Mouse (Mus musculus): ENCODE results near the gene Igfbp3. TPM values are rescaled to one million over a fixed set of nuclear protein-coding genes. Genes with fewer than 3 reads are reported as not detected.
A peak's percentile ranks its signal among the peaks of the same experiment; 100 is the strongest.
"Not testable (repeated sequence)": the region's sequence is repeated elsewhere in the genome, so short reads cannot be mapped to it uniquely, and the experiment has no call there.

Igfbp3 gene
- total and polyA plus RNA-seq, 2 experiments = 17.7 to 31.2 TPM

DNA sequence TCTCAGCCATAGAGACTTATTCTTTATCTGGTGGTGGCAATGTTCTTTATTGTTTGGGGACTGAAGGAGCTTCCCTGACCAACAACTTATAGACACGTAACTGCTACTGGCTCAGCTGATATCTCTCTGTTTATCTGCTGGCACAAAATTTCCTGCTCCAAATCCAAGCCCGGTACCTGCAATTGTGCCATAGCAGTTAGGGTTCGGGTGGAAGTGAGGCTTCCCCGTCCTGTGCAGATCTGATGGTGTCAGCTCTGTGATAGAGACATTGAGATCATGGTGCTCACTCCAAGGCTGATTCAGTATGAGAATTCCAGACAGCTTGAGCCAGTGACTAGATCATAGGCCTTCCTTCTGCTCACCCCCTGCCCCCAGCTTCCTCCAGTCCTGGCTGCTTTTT is 18.2 kb upstream of the Igfbp3 start:
- no peaks in the 10 kb centered on the region for H3K79me2 ChIP-seq (ENCODE audit: control insufficient read depth, insufficient read depth, low read length)
- no peaks in the 10 kb centered on the region for H3K27me3 ChIP-seq (ENCODE audit: control insufficient read depth, insufficient read depth, low read length)
- DNase-seq (ENCODE audit: extremely low read depth, low read depth, low spot score) = no peak
- WGBS = 91% methylated on average over 4 of the region's 4 CpGs
- H3K27ac ChIP-seq (replicated peaks; ENCODE audit: insufficient read depth, low read depth, low read length) = no peak overlapping the region
- H3K4me1 ChIP-seq (ENCODE audit: control insufficient read depth, insufficient read depth, low read length) = no peaks in the 10 kb centered on the region
- TF ChIP-seq POLR2A (IDR thresholded peaks at IDR 0.05; ENCODE audit: extremely low read depth, insufficient read depth, low read length) (no peak), CTCF (IDR thresholded peaks at IDR 0.05; ENCODE audit: low read depth, low read length) (no peak)
- no peaks in the 10 kb centered on the region for H3K36me3 ChIP-seq (ENCODE audit: control insufficient read depth, insufficient read depth, low read length)
- no peak overlapping the region for H3K4me3 ChIP-seq (ENCODE audit: insufficient read depth, low read depth, low read length)
- no peak overlapping the region for H3K9ac ChIP-seq (ENCODE audit: low read depth, low read length)

DNA sequence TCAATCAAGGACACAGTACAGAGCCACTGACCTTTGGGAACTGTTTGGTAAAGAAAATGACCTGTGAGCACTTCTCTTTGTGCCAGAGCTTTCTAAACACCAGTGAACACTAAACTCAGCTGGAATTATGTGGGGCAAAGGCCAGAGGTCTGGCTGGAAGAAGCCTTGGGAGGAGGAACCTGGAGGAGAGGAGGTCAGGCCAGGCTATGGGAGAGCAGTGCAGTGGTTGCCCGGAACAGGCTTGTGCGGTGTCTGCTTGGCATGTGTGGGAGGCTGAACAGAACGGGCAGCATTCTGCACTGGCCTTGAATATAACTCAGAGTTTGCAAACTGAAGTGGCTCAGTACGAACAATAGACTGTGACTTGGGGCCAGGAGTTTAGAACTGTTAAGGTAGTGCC is 16.3 kb upstream of the Igfbp3 start:
- Histone ChIP-seq H3K36me3 (ENCODE audit: control insufficient read depth, insufficient read depth, low read length) (no peaks in the 10 kb centered on the region), H3K4me3 (ENCODE audit: insufficient read depth, low read depth, low read length) (no peak overlapping the region), H3K4me1 (ENCODE audit: control insufficient read depth, insufficient read depth, low read length) (no peaks in the 10 kb centered on the region), H3K27me3 (ENCODE audit: control insufficient read depth, insufficient read depth, low read length) (no peaks in the 10 kb centered on the region), H3K9ac (ENCODE audit: low read depth, low read length) (no peak overlapping the region), H3K79me2 (ENCODE audit: control insufficient read depth, insufficient read depth, low read length) (no peaks in the 10 kb centered on the region), H3K27ac (replicated peaks; ENCODE audit: insufficient read depth, low read depth, low read length) (no peak overlapping the region)
- TF ChIP-seq CTCF (IDR thresholded peaks at IDR 0.05; ENCODE audit: low read depth, low read length) (no peak), POLR2A (IDR thresholded peaks at IDR 0.05; ENCODE audit: extremely low read depth, insufficient read depth, low read length) (no peak)
- peak; percentile 43 for DNase-seq (ENCODE audit: extremely low read depth, low read depth, low spot score)
- 57% methylated on average over 4 of the region's 4 CpGs for WGBS

DNA sequence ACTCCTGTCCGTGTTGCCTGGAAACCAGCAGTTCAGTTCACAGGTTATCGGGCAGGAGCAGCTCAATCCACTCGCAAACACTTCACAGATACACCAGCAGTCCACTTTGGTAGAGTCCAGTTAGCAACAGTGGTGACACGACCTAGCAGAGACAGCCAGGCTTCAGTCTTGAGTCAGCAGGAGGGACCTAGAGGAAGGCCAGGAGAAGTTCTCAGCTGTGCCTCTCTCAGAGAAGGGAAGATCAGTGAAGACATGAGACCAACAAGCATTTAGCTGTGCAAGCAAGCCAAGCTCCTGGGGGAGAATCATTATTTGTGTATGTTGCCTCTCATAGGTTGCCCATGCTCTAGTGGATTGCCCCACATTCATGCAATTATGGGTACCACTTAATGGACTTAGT is 14.4 kb upstream of the Igfbp3 start:
- no peaks in the 10 kb centered on the region for H3K27me3 ChIP-seq (ENCODE audit: control insufficient read depth, insufficient read depth, low read length)
- H3K4me3 ChIP-seq (ENCODE audit: insufficient read depth, low read depth, low read length) = no peak overlapping the region
- TF ChIP-seq POLR2A (IDR thresholded peaks at IDR 0.05; ENCODE audit: extremely low read depth, insufficient read depth, low read length) = no peak
- H3K36me3 ChIP-seq (ENCODE audit: control insufficient read depth, insufficient read depth, low read length) = no peaks in the 10 kb centered on the region
- H3K79me2 ChIP-seq (ENCODE audit: control insufficient read depth, insufficient read depth, low read length) = no peaks in the 10 kb centered on the region
- 83% methylated on average over 4 of the region's 4 CpGs for WGBS
- no peak overlapping the region for H3K9ac ChIP-seq (ENCODE audit: low read depth, low read length)
- H3K27ac ChIP-seq (replicated peaks; ENCODE audit: insufficient read depth, low read depth, low read length) = no peak overlapping the region
- no peaks in the 10 kb centered on the region for H3K4me1 ChIP-seq (ENCODE audit: control insufficient read depth, insufficient read depth, low read length)
- DNase-seq (ENCODE audit: extremely low read depth, low read depth, low spot score) = no peak

DNA sequence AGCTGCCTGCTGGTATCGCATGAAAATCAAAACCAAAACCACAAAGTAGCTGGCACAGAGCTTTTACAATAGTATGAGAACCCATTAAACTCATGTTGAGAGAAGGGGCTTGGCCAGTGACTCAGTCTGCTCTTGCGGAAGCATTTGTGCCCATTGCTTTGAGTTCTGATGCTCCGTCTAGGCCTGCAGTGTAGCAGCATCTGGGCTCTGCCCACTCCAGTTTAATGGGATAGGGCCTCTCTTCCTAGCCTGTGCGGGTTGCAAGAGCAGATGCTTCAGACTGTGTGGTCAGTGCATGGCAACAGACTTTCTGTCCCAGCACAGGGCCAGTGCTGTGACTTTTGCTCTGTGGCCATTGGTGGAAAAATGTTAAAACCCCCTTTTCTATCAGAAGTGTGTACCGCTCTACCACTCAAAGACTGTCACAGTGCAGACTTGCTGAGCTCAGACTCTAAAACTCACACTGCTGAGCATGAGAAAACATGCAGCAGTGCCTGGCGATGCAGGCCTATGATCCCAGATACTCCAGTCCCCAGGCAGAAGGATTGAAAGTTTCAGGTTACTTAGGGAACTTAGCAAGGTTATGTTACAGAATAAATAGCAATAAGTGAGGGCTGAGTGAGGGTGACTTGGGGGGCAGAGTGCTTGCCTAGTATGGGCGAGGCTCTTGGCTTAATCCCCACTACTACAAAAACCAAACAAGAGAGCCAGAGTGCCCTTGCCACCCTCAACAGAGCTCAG is 13.3 kb upstream of the Igfbp3 start:
- 87% methylated on average over 7 of the region's 7 CpGs for whole genome bisulfite sequencing
- no peaks in the 10 kb centered on the region for H3K36me3 ChIP-seq (ENCODE audit: control insufficient read depth, insufficient read depth, low read length)
- H3K79me2 ChIP-seq (ENCODE audit: control insufficient read depth, insufficient read depth, low read length) = no peaks in the 10 kb centered on the region
- no peak overlapping the region for H3K4me3 ChIP-seq (ENCODE audit: insufficient read depth, low read depth, low read length)
- DNase-seq (ENCODE audit: extremely low read depth, low read depth, low spot score) = no peak
- no peak for TF ChIP-seq CTCF (IDR thresholded peaks at IDR 0.05; ENCODE audit: low read depth, low read length)
- no peak for TF ChIP-seq POLR2A (IDR thresholded peaks at IDR 0.05; ENCODE audit: extremely low read depth, insufficient read depth, low read length)
- H3K4me1 ChIP-seq (ENCODE audit: control insufficient read depth, insufficient read depth, low read length) = no peaks in the 10 kb centered on the region
- H3K9ac ChIP-seq (ENCODE audit: low read depth, low read length) = no peak overlapping the region
- no peak overlapping the region for H3K27ac ChIP-seq (replicated peaks; ENCODE audit: insufficient read depth, low read depth, low read length)
- H3K27me3 ChIP-seq (ENCODE audit: control insufficient read depth, insufficient read depth, low read length) = no peaks in the 10 kb centered on the region

DNA sequence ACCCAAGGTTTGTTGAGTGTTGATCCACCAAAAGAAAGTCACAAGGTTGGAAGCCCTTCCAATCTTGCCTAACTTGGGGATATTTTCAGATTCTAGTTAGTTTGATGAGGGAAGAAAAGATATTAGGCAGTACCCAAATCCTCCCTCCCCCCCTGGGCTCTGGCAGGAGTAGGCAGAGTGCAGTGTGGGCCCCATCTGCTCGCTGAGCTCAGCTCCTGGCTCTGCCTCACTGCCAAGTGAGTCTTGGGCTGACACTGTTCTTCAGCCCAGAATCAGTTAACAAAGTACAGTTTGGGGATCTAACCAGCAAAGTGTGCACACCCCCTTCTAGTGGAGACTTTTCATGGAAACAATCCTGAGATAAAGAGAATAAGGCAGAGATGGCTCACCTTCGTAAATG is 12.5 kb upstream of the Igfbp3 start:
- no peak overlapping the region for H3K9ac ChIP-seq (ENCODE audit: low read depth, low read length)
- no peaks in the 10 kb centered on the region for H3K4me1 ChIP-seq (ENCODE audit: control insufficient read depth, insufficient read depth, low read length)
- no peak overlapping the region for H3K4me3 ChIP-seq (ENCODE audit: insufficient read depth, low read depth, low read length)
- no peaks in the 10 kb centered on the region for H3K36me3 ChIP-seq (ENCODE audit: control insufficient read depth, insufficient read depth, low read length)
- H3K27me3 ChIP-seq (ENCODE audit: control insufficient read depth, insufficient read depth, low read length) = no peaks in the 10 kb centered on the region
- H3K79me2 ChIP-seq (ENCODE audit: control insufficient read depth, insufficient read depth, low read length) = no peaks in the 10 kb centered on the region
- no peak for TF ChIP-seq POLR2A (IDR thresholded peaks at IDR 0.05; ENCODE audit: extremely low read depth, insufficient read depth, low read length)
- TF ChIP-seq CTCF (IDR thresholded peaks at IDR 0.05; ENCODE audit: low read depth, low read length) = no peak
- no peak overlapping the region for H3K27ac ChIP-seq (replicated peaks; ENCODE audit: insufficient read depth, low read depth, low read length)
- DNase-seq (ENCODE audit: extremely low read depth, low read depth, low spot score) = no peak
- WGBS = 78% methylated on average over 2 of the region's 2 CpGs

DNA sequence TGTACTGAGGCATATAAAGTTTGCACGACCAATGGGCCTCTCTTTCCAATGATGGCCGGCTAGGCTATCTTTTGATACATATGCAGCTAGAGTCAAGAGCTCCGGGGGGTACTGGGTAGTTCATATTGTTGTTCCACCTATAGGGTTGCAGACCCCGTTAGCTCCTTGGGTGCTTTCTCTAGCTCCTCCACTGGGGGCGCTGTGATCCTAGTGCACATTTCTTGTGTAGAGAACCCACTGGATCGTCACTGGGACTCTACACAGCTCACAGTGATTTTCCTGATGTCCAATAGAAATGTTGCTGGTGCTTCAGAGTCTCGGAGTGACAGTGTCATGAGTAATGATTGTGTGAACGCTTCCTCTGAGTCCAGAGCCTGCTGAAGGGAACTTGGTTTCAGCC is 8.1 kb upstream of the Igfbp3 start:
- H3K79me2 ChIP-seq (ENCODE audit: control insufficient read depth, insufficient read depth, low read length); H3K4me1 ChIP-seq (ENCODE audit: control insufficient read depth, insufficient read depth, low read length); DNase-seq (ENCODE audit: extremely low read depth, low read depth, low spot score); H3K27ac ChIP-seq (replicated peaks; ENCODE audit: insufficient read depth, low read depth, low read length); H3K4me3 ChIP-seq (ENCODE audit: insufficient read depth, low read depth, low read length); H3K9ac ChIP-seq (ENCODE audit: low read depth, low read length); H3K27me3 ChIP-seq (ENCODE audit: control insufficient read depth, insufficient read depth, low read length); H3K36me3 ChIP-seq (ENCODE audit: control insufficient read depth, insufficient read depth, low read length): not testable (repeated sequence)
- TF ChIP-seq CTCF (IDR thresholded peaks at IDR 0.05; ENCODE audit: low read depth, low read length) = peak; percentile 8; the same call in 1 of the 2 replicates
- 73% methylated on average over 8 of the region's 8 CpGs for WGBS

Data from liver, adult 2 months (tissue).